ENCODE assay signal across 18 mouse cellular contexts in genomic region chr12:76409166-76409565, GRCm38 (mm10). TPM values are rescaled to one million over a fixed set of nuclear protein-coding genes. Genes with fewer than 3 reads are reported as not detected.
"Had no signal": no experiment of that assay in that cellular context is flagged by ENCODE, and none has a peak within 500 bp of the region (broad histone marks: within the 10 kb centered on the region; RNA-seq: fewer than 3 reads in every experiment).

No protein-coding gene starts in this region.

- H3K4me2 ChIP-seq: lung, embryonic 14.5 days; midbrain, embryonic 11.5 days; midbrain, embryonic 13.5 days; neural tube, embryonic 12.5 days; stomach, embryonic 15.5 days had no signal

- H3K9ac ChIP-seq: lung, embryonic 14.5 days; midbrain, embryonic 13.5 days; neural tube, embryonic 12.5 days; stomach, embryonic 15.5 days had no signal

- H3K4me3 ChIP-seq: megakaryocyte, embryonic 14.5 days; midbrain, embryonic 13.5 days; neural tube, embryonic 12.5 days; stomach, embryonic 15.5 days had no signal

- H3K36me3 ChIP-seq: midbrain, embryonic 13.5 days; neural tube, embryonic 12.5 days; stomach, embryonic 15.5 days had no signal

- H3K27ac ChIP-seq: macrophage; midbrain, embryonic 13.5 days; neural tube, embryonic 12.5 days; stomach, embryonic 15.5 days; stomach, postnatal 0 days had no signal

- H3K9me3 ChIP-seq: midbrain, embryonic 13.5 days; neural tube, embryonic 12.5 days; stomach, embryonic 15.5 days had no signal

- ATAC-seq: midbrain, embryonic 13.5 days; midbrain, embryonic 16.5 days had no signal

- DNase-seq: lung, adult 18-20 months; lung, embryonic 14.5 days; lung, postnatal 14 days; lung, postnatal 36 days; right cerebral cortex, postnatal 14 days; thymus, adult 2 months; thymus, postnatal 25 days; thymus, postnatal 4 days had no signal

RNA-seq across cellular contexts. Expression of gene Ppp1r36, which starts 8.2 kb away (rescaled TPM):
- total RNA-seq: neutrophil, adult 5-6 weeks had no signal
- polyA plus RNA-seq: macrophage; spleen, adult 2 months; thymus, adult 2 months had no signal
